34 mouse cellular contexts compared by ENCODE assay signal in the genomic region with DNA sequence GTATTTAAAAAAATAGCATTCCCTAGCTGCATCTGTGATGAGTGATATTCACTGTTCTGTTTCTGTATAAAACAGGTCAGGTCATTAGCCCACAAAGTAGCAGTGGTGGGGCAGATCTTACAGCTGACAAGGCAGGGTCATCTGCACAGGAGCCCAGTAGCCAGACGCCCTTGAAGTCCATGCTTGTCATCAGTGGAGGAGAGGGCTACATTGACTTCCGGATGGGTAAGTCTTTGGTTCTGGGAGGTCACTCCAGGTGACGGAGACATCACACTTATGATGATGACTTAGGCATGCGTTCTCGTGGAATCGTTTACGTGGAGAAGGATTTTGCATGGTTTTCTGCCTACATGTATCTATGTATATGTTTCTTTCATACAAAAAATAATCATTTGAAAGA.
"Had no signal": no experiment of that assay in that cellular context is flagged by ENCODE, and none has a peak within 500 bp of the region (broad histone marks: within the 10 kb centered on the region; RNA-seq: fewer than 3 reads in every experiment).

No protein-coding gene starts in this region.

- H3K27me3 ChIP-seq: heart, embryonic 13.5 days; heart, embryonic 15.5 days; hindbrain, embryonic 12.5 days; hindbrain, embryonic 13.5 days; hindbrain, embryonic 15.5 days; intestine, embryonic 15.5 days; kidney, embryonic 15.5 days had no signal

- DNase-seq: heart, postnatal 10 days; heart, postnatal 14 days; heart, postnatal 36 days; heart, postnatal 4 days; kidney, adult 11 months; kidney, adult 18-20 months; kidney, adult 2 months; kidney, adult 8-10 months; kidney, adult 9 months; kidney, postnatal 10 days; kidney, postnatal 14 days; kidney, postnatal 25 days; kidney, postnatal 36 days; kidney, postnatal 4 days; layer of hippocampus, adult 9-11 months; layer of hippocampus, postnatal 36 days had no signal

- H3K4me1 ChIP-seq: heart, embryonic 15.5 days; hindbrain, embryonic 10.5 days; hindbrain, embryonic 12.5 days; hindbrain, embryonic 13.5 days; hindbrain, embryonic 15.5 days; intestine, embryonic 15.5 days; kidney, embryonic 15.5 days had no signal

- H3K9me3 ChIP-seq: heart, embryonic 10.5 days; heart, embryonic 13.5 days; heart, embryonic 15.5 days; hindbrain, embryonic 10.5 days; hindbrain, embryonic 12.5 days; hindbrain, embryonic 13.5 days; hindbrain, embryonic 15.5 days; intestine, embryonic 15.5 days; kidney, embryonic 15.5 days had no signal

- H3K4me2 ChIP-seq: heart, embryonic 11.5 days; heart, embryonic 13.5 days; heart, embryonic 15.5 days; hindbrain, embryonic 12.5 days; hindbrain, embryonic 13.5 days; hindbrain, embryonic 14.5 days; hindbrain, embryonic 15.5 days; intestine, embryonic 15.5 days; kidney, embryonic 15.5 days had no signal

- H3K9ac ChIP-seq: heart, embryonic 13.5 days; heart, embryonic 15.5 days; hindbrain, embryonic 12.5 days; hindbrain, embryonic 13.5 days; hindbrain, embryonic 14.5 days; hindbrain, embryonic 15.5 days; intestine, embryonic 15.5 days; kidney, embryonic 15.5 days had no signal

- ATAC-seq: hindbrain, embryonic 16.5 days; hindbrain, postnatal 0 days; inflammation-experienced regulatory T-cells, adult 6 months; intestine, embryonic 15.5 days; intestine, embryonic 16.5 days; intestine, postnatal 0 days had no signal

- H3K27ac ChIP-seq: heart, embryonic 10.5 days; heart, embryonic 13.5 days; heart, embryonic 15.5 days; hindbrain, embryonic 10.5 days; hindbrain, embryonic 12.5 days; hindbrain, embryonic 13.5 days; hindbrain, embryonic 14.5 days; hindbrain, embryonic 15.5 days; hindbrain, postnatal 0 days; intestine, embryonic 15.5 days; kidney, embryonic 15.5 days; kidney, postnatal 0 days; layer of hippocampus, adult 2 months had no signal

- H3K4me3 ChIP-seq: heart, embryonic 10.5 days; heart, embryonic 13.5 days; heart, embryonic 15.5 days; hindbrain, embryonic 10.5 days; hindbrain, embryonic 12.5 days; hindbrain, embryonic 13.5 days; hindbrain, embryonic 15.5 days; intestine, embryonic 15.5 days; kidney, embryonic 15.5 days; layer of hippocampus, adult 2 months had no signal
